Mouse (Mus musculus): Measurements from ENCODE around the gene Dffb.

Dffb gene

GRCm38 (mm10) chr4:153974431-153975291, at the start of gene Dffb, which contains the start of gene Cep104:
Gene Dffb, minus strand, starts transcription at chr4:153975126.
Gene Cep104, plus strand, starts transcription at chr4:153975194.
- DNase-seq (ENCODE audit: low read depth, low spot score) = peak; percentile 85

DNA sequence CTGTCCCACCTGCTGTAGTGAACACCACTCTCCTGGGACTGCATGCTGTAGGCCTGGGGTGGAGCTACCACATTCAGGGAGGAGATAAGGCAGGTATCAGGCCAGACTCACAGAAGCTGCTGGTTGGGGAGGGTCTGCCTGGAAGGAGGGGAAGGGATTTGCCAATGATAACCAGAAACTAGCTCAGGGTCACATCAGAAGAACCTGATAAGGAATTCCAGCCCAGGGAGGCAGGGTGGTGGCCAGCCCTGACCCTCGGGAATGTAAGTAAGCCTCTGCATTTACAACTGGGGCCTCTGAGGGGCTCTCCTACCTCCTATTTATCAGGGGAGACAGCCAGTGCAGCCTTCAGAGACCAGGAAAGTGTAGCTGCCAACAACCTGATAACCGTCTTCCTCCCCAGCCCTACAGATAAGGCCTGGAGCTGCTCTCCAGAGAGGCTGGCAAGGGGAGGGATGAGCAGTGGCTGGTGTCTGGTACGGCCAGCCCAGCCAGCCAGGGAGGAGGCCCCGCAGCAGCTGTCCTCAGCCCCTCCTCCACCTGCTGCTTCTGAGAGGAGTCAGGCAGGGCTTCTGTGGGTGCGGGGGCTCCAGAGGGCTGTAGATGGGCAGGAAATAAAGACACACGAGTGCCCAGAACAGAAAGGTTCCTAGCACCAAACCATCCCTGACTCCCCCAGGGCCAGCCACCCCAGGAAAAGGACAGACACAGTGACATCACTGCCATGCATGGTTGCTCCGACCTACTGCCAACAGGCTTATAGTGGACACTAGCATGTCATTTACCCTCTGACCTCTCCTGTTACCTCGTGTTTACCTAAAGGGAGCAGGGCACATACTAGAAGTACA, 49.1 kb upstream of the Dffb start:
- no peak for DNase-seq (ENCODE audit: low read depth, low spot score)

DNA sequence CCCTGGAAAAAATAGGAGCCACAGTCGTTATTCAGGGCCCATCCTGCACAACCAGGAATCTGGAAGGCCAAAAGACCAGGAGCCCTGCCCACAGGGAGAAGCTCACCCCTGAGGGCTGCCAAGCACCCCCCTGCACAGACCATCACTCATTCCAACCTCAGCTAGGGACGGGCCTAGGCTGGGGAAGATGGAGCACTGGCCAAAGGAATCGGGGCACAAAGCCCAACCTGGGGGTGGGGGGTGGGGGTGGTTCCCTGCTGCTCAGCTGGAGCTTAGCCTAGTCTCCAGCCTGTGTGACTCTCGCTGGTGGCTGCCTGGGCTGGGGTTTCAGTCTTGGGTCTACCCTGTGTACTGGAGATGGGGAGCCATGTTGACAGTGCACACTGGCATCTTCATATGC, 47.9 kb upstream of the Dffb start:
- DNase-seq (ENCODE audit: low read depth, low spot score) = no peak

DNA sequence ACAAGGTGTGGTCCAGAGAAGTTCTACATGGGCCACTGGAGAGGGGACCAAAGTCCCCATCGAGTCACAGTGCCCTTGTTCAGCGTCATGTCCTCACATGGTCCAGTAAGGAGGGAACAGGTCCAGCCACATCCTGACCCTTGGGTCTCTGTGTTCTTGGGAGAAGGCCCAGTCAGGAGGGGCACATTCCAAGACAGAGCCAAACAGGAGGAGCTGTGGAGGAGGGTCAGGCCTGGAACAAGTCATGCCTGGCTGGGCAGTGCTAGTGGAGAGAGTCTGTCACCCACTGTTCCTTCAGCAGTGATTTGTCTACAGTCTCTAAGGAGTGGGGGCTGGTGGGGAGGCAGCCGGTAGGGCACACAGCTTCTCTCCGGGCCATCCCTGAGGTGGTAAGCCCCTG, 47.5 kb upstream of the Dffb start:
- DNase-seq (ENCODE audit: low read depth, low spot score) = no peak

DNA sequence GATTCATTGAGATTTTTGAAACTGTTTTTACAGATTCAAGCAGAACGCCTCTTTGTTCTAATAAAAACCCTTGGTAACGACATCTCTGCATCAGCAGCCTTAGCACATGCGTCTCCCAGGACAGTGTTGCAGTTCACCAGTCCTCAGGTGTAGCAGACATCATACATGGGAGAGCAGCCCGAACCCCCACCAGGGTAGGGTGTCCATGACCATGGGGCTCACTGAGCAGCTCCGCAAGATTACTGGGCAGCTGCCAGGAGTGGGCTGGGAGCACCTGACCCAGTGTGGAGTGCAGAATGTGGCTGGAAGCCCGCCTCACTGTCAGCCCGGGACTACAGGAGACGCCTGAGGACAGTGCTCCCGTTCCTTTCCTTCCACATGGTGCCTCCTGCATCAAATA, 46.5 kb upstream of the Dffb start:
- no peak for DNase-seq (ENCODE audit: low read depth, low spot score)

GRCm38 (mm10) chr4:154019571-154019970, 44.6 kb upstream of the Dffb start:
- DNase-seq (ENCODE audit: low read depth, low spot score) = no peak

- DNase-seq (ENCODE audit: low read depth, low spot score) = no peak
Measured at GRCm38 (mm10) chr4:154015476-154015875, 40.5 kb upstream of the Dffb start.

DNA sequence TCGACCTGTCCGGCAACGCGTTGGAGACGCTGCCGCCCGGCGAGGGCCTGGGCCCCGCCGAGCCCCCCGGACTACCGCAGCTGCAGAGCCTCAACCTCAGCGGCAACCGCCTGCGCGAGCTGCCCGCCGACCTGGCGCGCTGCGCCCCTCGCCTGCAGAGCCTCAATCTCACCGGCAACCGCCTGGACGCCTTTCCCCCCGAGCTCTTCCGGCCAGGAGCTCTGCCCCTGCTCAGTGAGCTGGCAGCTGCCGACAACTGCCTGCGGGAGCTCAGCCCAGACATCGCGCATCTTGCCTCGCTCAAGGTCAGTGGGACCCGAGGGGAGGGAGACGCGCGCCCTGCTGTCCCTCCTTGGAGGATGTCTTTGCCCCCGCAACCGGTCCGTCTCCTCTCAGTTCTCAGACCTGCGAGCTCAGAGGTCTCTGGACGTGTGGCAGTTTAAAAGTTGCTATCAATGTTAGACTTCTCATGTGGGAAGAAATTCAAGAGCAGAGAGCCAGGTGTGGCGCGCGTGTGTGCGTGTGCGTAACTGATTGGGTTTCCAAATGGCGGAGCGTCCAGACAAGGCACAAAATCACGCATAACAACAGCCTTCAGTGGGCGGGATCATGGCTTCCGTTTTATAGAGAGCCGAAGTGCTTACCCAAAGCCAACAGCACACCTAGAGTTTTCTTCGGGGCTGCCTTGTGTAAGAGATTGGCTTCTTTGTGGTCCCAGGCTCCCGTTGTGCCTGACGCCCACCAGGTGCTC, 37.4 kb upstream of the Dffb start:
- DNase-seq (ENCODE audit: low read depth, low spot score) = no peak

DNA sequence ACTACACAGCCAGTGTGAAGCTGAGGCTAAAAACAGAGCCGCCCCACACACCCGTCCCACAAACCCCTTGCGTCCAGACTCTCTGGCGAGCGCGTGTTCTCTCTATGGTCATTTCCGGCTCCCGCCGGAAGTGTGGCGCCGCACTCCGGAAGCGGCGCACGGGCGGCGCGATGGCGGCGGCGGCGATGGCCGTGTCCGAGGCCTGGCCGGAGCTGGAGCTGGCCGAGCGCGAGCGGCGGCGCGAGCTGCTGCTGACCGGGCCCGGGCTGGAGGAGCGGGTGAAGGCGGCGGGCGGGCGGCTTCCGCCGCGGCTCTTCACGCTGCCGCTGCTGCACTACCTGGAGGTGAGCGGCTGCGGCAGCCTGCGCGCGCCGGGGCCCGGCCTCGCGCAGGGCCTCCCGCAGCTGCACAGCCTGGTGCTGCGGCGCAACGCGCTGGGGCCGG, 36.7 kb upstream of the Dffb start, which contains the start of gene Lrrc47:
Gene Lrrc47 (plus strand): TSS at position 86 of the 444 bp plus-strand sequence.
- peak; percentile 78 for DNase-seq (ENCODE audit: low read depth, low spot score)

DNA sequence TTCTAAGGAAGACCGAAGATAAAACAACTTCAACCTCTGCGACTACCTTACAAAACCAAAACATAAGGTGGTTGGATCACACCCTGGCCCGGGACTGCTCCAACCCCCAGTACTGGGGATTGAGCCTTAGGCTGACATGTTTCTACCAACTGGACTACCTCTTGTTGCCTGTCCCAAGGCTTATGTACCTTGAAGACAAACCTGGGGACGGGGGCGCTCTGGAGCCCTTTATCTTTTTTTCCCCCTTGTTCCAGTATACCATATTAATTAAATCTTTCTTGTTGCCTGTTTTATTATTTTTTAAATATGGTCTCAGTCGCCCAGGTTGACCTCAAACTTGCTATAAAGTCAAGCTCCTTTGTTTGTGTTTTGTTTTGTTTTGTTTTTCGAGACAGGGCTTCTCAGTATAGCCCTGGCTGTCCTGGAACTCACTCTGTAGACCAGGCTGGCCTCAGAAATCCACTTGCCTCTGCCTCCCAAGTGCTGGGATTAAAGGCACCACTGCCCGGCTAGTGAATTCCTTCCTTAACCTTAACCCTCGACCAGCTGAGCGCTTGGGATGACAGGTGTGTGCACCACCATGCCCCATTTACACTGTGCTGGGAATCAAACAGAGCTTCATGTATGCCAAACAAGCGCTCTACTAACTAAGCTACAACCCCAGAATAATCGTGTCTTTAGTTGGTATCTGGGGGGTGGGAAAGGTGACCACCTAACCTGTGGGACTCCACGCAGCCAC, 36.1 kb upstream of the Dffb start:
- DNase-seq (ENCODE audit: low read depth, low spot score) = no peak

- no peak for DNase-seq (ENCODE audit: low read depth, low spot score)
Measured at GRCm38 (mm10) chr4:154007759-154008158, 32.8 kb upstream of the Dffb start.

DNA sequence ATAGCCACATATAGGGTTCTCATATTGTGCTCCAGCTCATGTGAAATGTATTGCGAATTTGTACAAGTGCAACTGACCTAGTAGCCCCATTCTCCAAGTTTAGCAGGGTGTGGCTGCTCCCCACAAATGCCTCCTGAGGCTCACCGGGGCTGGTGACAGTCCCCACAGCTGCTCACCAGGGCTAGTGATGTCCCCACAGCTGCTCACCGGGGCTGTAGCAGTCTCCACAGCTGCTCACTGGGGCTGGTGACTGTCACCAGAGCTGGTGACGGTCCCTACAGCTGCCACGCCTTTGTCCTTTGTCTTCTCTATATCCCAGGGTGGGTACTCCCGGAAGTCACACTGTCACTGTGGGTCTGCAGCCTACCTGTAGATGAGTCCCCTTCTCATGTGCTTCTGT, 31.3 kb upstream of the Dffb start:
- no peak for DNase-seq (ENCODE audit: low read depth, low spot score)

GRCm38 (mm10) chr4:154005488-154005887, 30.6 kb upstream of the Dffb start:
- no peak for DNase-seq (ENCODE audit: low read depth, low spot score)

DNA sequence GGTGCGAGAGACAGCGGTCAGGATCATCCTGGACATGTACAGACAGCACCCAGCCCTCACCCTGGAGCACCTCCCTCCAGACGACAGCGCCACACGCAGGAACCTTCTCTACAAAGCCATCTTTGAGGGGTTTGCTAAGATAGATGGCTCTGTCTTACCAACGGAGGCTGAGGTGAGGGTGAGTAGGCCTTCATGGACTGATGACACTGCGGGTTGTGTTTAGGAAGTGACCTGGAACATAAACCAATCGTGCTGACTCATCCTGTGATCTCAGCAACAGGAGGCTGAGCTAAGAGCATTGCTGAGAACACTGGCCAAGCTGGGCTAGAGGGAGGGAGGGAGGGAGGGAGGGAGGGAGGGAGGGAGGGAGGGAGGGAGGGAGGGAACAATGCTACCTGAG, 18.6 kb upstream of the Dffb start:
- no peak for DNase-seq (ENCODE audit: low read depth, low spot score)

GRCm38 (mm10) chr4:153992715-153993114, 17.8 kb upstream of the Dffb start:
- DNase-seq (ENCODE audit: low read depth, low spot score) = no peak

GRCm38 (mm10) chr4:153980470-153980869, 5.5 kb upstream of the Dffb start:
- DNase-seq (ENCODE audit: low read depth, low spot score) = no peak

- DNase-seq (ENCODE audit: low read depth, low spot score) = no peak
Measured at GRCm38 (mm10) chr4:153979243-153979642, 4.3 kb upstream of the Dffb start.

DNA sequence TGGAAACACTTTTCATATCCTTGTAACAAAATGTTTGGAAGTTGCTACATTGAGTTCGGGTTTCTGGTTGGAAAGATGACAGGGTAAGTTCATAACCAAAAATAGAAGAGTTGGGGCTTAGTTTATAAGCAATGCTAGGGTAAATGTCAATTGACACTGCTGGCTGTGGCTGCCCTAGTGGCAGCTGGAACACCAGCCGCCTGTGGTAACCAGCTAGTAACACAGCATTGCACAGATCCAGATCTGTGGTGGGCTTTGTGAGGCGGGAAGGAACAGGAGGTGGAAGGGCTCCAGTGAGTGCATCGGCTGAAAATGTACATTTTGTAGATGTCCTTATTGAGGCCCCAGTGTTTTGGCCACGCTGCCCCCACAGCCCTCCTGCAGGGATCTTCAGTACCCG, 842 bp upstream of the Dffb start:
- DNase-seq (ENCODE audit: low read depth, low spot score) = no peak

- DNase-seq (ENCODE audit: low read depth, low spot score) = no peak
Measured at GRCm38 (mm10) chr4:153975292-153975662, 351 bp upstream of the Dffb start.

- no peak for DNase-seq (ENCODE audit: low read depth, low spot score)
Measured at GRCm38 (mm10) chr4:153968063-153968462, 6.9 kb downstream of the Dffb start.

GRCm38 (mm10) chr4:153967556-153967955, 7.4 kb downstream of the Dffb start:
- no peak for DNase-seq (ENCODE audit: low read depth, low spot score)

All from brain, embryonic 18.5 days (tissue).